Mouse (Mus musculus) lung, adult 2 months (tissue): ENCODE measurements at regions not wholly inside any gene's neighbourhood (a gene's known extent, or its start where the extent isn't known, plus 50 kb on each side); places are given as distances from the start of the nearest gene placed in this dataset.

Source experiments
- DNase-seq: peaks from one replicate; pipeline ENCODE4 v3.0.0; 2022
- H3K4me1 ChIP-seq: fragments of 200-500 bp; 2 replicates; pipeline ENCODE4 v1.6.1; 2011; ENCODE audit warnings: low read length; ENCODE audit not compliant: control insufficient read depth, insufficient read depth
- H3K4me3 ChIP-seq: fragments of 200-500 bp; replicated peaks from 2 replicates; pipeline ENCODE3; 2011; ENCODE audit warnings: low read depth, mild to moderate bottlenecking, control low read depth, low read length; ENCODE audit errors: extremely low read depth
- CTCF ChIP-seq: fragments of 200-500 bp; IDR thresholded peaks from 2 replicates; pipeline ENCODE4 v1.5.1; 2011; ENCODE audit warnings: mild to moderate bottlenecking, low read length, control low read depth; ENCODE audit not compliant: insufficient read depth
- POLR2A ChIP-seq: fragments of 200-500 bp; IDR thresholded peaks from 2 replicates; pipeline ENCODE4 v1.6.1; 2011; ENCODE audit warnings: low read depth, mild to moderate bottlenecking, control low read depth, low read length, borderline replicate concordance; ENCODE audit errors: extremely low read depth
- WGBS: fragments of 180-500 bp; shearing (Covaris S2); methylation state at CpG from one replicate; pipeline ENCODE4 v1.1.7; 2018; 5-methylcytosine and 5-hydroxymethylcytosine counted together

DNA sequence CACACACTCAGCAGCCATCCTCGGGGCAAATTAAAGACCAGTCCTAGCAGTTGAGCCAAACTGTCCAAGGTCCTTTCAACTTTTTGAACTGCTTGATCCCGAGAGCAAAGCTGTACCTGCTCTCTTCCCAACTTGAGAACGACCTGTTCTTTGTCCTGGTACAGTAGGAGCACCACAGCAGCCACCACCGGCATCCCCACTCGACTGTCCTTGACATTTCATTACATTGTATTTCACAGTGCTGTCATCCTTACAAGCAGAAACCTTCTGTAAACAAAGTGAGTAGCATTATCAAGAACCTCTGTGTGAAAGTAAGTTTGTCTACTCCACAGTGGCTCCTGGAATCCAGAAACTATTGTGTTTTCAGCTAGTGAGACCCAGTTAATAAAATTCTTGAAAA is 240.2 kb upstream of the Zfp462 start:
- TF ChIP-seq CTCF: no peak
- no peak for TF ChIP-seq POLR2A
- Histone ChIP-seq H3K4me1 (no peaks in the 10 kb centered on the region), H3K4me3 (no peak overlapping the region)
- DNase-seq: no peak
- WGBS: 55% methylated on average over 5 of the region's 5 CpGs

DNA sequence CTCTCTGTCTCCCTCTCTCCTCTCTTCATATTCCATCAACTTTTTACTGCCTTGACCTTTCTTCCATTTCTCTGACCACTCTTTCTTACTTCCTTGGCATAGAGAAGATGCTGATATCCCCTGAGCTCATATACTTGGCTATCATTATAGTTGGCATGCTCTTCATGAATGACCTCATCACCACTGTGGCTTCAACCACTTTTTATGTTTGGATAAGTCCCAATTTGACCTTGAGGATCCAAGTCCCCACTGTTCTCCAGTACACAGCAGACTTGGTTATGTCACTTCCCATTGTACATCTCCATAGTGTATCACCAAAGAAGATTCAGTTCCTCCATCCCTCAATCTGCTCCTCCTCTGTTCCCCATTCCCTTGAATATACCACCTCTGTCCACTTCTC is 235.1 kb upstream of the Zfp462 start:
- no peak overlapping the region for H3K4me3 ChIP-seq
- no peaks in the 10 kb centered on the region; the same call in 1 of the 2 replicates for H3K4me1 ChIP-seq
- no peak for DNase-seq
- TF ChIP-seq POLR2A (no peak), CTCF (no peak)

- Histone ChIP-seq H3K4me3 (no peak overlapping the region), H3K4me1 (no peaks in the 10 kb centered on the region; the same call in 1 of the 2 replicates)
- no peak for DNase-seq
- TF ChIP-seq POLR2A (no peak), CTCF (no peak)
- WGBS: 41% methylated on average over 3 of the region's 3 CpGs
Measured at GRCm38 (mm10) chr4:54712929-54713328, 231.9 kb upstream of the Zfp462 start.

- TF ChIP-seq POLR2A (no peak), CTCF (no peak)
Measured at GRCm38 (mm10) chr4:54714612-54715342, 230.1 kb upstream of the Zfp462 start.

DNA sequence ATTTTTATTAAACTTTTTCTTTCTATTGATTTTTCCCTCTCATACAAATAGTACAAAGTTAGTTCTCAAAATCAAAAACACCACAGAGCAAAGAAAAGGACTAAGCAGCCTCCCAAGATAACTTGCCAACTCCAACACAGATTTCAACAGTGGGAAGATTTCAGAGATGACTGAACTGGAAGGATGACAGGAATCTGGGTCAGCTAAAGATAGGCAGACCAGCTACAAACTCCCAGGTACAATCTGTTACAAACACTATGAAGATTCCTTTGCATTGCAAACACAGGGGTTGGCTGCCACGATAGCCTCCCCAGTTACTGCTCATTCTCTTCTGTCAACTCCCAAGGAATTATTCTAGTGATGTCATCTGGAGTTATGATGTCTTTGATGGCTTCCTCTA is 226.8 kb upstream of the Zfp462 start:
- DNase-seq: no peak
- Histone ChIP-seq H3K4me1 (no peaks in the 10 kb centered on the region), H3K4me3 (no peak overlapping the region)
- TF ChIP-seq CTCF (no peak), POLR2A (no peak)
- WGBS: 69% methylated on average over 1 of the region's 1 CpGs

More at GRCm38 (mm10) chr4:54714612-54715342, 230.1 kb upstream of the Zfp462 start:
- no peak for DNase-seq
- no peaks in the 10 kb centered on the region; the same call in 1 of the 2 replicates for H3K4me1 ChIP-seq
- H3K4me3 ChIP-seq: no peak overlapping the region
- 45% methylated on average over 9 of the region's 9 CpGs for WGBS

DNA sequence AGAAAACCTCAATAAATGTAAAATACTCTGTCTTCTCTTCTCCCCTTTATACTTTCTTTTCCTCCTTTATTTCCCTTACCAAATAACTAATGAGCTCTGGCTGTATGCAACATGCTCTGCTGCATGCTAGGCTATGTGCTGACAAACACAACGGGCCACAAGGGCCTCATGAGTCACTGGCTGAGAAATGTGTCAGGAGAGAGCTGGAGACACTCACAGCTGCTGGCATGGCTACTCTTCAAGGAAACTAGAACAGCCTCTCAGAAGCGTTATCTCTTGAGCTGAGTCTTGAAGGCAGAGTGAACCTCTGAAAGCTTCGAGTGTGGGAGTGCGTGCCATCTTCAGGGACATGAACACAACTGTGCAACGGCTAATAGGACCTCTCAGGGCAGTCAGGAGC is 205.8 kb upstream of the Zfp462 start:
- no peak for TF ChIP-seq CTCF
- TF ChIP-seq POLR2A: no peak
- no peak for DNase-seq
- WGBS: 57% methylated on average over 5 of the region's 5 CpGs

GRCm38 (mm10) chr4:54751458-54751857 is 193.4 kb upstream of the Zfp462 start:
- WGBS: 74% methylated on average over 2 of the region's 2 CpGs
- H3K4me3 ChIP-seq: no peak overlapping the region
- TF ChIP-seq CTCF (no peak), POLR2A (no peak)
- H3K4me1 ChIP-seq: no peaks in the 10 kb centered on the region
- DNase-seq: no peak

More for the DNA sequence above, 205.8 kb upstream of the Zfp462 start:
- Histone ChIP-seq H3K4me3 (no peak overlapping the region), H3K4me1 (no peaks in the 10 kb centered on the region)

- Histone ChIP-seq H3K4me3 (no peak overlapping the region), H3K4me1 (no peaks in the 10 kb centered on the region)
- DNase-seq: no peak
- 92% methylated on average over 4 of the region's 4 CpGs for WGBS
- no peak for TF ChIP-seq CTCF
- no peak for TF ChIP-seq POLR2A
Measured at GRCm38 (mm10) chr4:54756441-54756840, 188.4 kb upstream of the Zfp462 start.

DNA sequence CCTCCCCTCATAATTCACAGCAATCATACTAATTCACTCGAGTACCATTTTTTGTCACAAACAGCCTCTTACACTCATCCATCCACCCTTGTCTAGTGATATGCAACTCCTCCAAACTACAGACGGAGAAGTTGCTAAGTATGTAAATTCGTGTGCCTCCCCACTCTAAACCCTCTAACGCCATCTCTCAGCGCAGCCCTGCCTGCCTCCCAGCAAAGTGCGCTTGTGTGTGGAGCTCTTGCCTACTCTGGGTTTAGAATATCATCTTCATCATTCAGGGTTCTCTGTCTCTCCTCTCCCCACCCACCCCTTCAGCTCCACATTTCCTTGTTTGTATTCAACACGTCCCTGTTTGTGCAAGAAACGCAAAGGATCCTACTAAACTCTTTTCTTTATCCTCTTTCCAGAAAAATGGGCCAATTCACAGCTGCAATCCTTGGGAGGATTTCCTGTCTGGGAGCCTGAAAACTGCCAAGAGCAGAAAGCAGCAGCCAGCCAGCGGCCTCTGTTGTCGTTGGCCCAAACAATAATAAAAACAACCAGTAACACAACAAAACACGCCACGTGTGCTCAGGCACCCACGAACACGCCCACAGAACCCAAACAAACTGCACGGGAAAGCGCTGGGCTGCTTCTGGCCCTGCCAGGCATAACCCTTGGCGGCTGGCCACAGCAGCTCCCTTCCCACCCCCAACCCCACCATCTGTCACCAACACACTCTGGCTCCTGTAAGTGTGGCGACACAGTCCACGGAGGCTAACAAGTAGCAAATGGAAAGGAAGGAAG is 186.9 kb upstream of the Zfp462 start:
- Histone ChIP-seq H3K4me3 (no peak overlapping the region), H3K4me1 (no peaks in the 10 kb centered on the region)
- TF ChIP-seq POLR2A: no peak
- TF ChIP-seq CTCF: no peak
- DNase-seq: no peak
- 26% methylated on average over 19 of the region's 19 CpGs for whole genome bisulfite sequencing

DNA sequence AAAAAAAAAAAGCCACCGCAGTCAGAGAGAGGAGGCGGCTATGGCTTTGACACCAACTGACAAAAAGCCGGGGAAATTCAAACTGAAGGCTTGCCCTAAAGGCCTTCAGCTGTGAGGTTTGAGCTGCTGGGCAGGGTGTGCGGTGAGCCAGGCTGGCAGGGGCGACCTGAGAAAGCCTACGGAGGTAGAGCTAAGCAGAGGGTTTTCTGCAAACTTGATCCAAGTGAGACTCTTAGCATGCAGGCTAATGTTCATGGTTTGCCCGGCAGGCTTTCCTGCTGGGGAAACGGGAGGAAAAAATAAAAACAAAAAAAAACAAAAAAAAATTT is 186.4 kb upstream of the Zfp462 start:
- TF ChIP-seq CTCF: no peak
- TF ChIP-seq POLR2A: no peak

More for the DNA sequence above, 186.4 kb upstream of the Zfp462 start:
- WGBS: 29% methylated on average over 8 of the region's 8 CpGs
- Histone ChIP-seq H3K4me1 (no peaks in the 10 kb centered on the region), H3K4me3 (no peak overlapping the region)
- no peak for DNase-seq
